Mouse (Mus musculus) olfactory bulb, adult 2 months (tissue): Measurements from ENCODE around the gene Zfp607b. TPM values are rescaled to one million over a fixed set of nuclear protein-coding genes. Genes with fewer than 3 reads are reported as not detected.

Source experiments
- H3K27ac ChIP-seq: fragments of 200-500 bp; 2 replicates; pipeline ENCODE4 v1.5.1; 2012; ENCODE audit warnings: low read depth, low read length; ENCODE audit not compliant: insufficient read depth
- H3K4me1 ChIP-seq: fragments of 200-500 bp; 2 replicates; pipeline ENCODE4 v1.6.1; 2012; ENCODE audit warnings: low read length; ENCODE audit not compliant: control insufficient read depth, insufficient read depth
- H3K4me3 ChIP-seq: fragments of 200-500 bp; 2 replicates; pipeline ENCODE4 v1.5.1; 2012; ENCODE audit warnings: mild to moderate bottlenecking, low read depth, low read length, moderate library complexity; ENCODE audit not compliant: insufficient read depth
- CTCF ChIP-seq: fragments of 200-500 bp; IDR thresholded peaks from 2 replicates; pipeline ENCODE4 v1.5.1; 2012; ENCODE audit warnings: low read depth, mild to moderate bottlenecking, low read length, moderate library complexity; ENCODE audit not compliant: insufficient read depth
- POLR2A ChIP-seq: fragments of 200-500 bp; IDR thresholded peaks from 2 replicates; pipeline ENCODE4 v1.6.1; 2012; ENCODE audit warnings: mild to moderate bottlenecking, low read depth, low read length, moderate library complexity; ENCODE audit not compliant: insufficient read depth
- WGBS: fragments of 180-500 bp; shearing (Covaris S2); methylation state at CpG from one replicate; pipeline ENCODE4 v1.1.7; 2018; 5-methylcytosine and 5-hydroxymethylcytosine counted together
- polyA plus RNA-seq: library from polyadenylated mRNA; stranded (reverse); fragments of >200 nt; gene quantifications from 2 replicates; pipeline ENCODE4 v1.2.4, GENCODE M21; 2012; ENCODE audit warnings: low replicate concordance; ENCODE audit not compliant: missing spikeins, insufficient read depth, insufficient read length

Gene Zfp607b
- polyA plus RNA-seq, 1 experiment = not detected

DNA sequence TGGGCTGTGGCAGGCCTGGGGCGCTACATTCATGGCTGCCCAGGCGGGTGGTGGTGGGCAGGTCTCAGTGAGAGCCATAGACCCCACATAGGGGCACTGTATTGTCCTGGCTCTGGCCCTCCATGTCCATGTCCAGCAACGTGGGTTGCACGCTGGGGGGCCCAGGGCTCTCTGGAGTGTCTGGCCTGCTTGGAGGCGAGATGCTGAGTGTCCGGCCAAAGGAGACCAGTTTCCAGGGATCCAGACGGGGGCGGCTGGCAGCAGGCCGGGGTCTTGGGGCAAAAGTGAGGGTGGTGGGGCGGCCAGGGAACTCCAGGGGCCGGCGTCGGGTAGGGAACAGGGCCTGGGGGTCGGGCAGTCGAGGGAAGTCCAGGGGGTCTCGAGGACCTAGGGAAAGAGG, 32.5 kb upstream of the Zfp607b start:
- no peak overlapping the region for H3K4me3 ChIP-seq
- H3K4me1 ChIP-seq = peaks cover 36% of the 10 kb centered on the region
- WGBS = 80% methylated on average over 16 of the region's 16 CpGs
- H3K27ac ChIP-seq = no peak overlapping the region
- no peak for TF ChIP-seq CTCF
- TF ChIP-seq POLR2A = no peak

DNA sequence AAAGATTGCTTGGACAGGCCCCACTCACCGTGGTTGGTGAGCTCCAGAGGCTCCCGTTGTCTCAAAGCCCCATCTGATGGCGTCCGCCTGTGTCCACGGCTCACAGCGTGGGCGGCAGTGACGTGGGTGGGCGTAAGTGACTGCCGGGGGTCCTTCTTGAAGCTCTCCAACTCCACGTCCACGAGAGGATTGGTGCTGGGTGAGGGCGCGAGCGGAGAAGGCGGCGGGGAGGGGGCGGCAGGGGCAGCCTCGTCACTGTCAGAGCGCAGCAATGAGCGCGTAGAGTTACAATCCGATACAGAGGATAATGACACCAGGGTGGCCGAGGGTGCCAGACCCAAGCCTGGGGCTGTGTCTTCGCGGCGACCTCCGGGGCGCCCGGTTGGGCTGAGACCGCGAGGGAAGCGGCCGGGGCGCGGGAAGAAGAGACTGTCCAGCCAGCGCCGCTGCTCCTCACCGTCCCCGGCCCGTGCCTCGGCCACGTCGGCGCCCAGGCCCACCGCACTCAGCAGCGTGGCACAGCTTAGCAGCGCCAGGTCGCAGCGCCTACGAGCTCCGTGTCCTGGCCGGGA, 31.2 kb upstream of the Zfp607b start:
- TF ChIP-seq CTCF (no peak), POLR2A (no peak)
- Histone ChIP-seq H3K27ac (no peak overlapping the region), H3K4me3 (no peak overlapping the region), H3K4me1 (peaks cover 36% of the 10 kb centered on the region)
- WGBS = 41% methylated on average over 53 of the region's 53 CpGs

- 66% methylated on average over 14 of the region's 14 CpGs for WGBS
- Histone ChIP-seq H3K4me3 (no peak overlapping the region), H3K27ac (no peak overlapping the region), H3K4me1 (peaks cover 41% of the 10 kb centered on the region)
- no peak for TF ChIP-seq CTCF
- TF ChIP-seq POLR2A = no peak
Observed at GRCm38 (mm10) chr7:27658712-27659663, 30.2 kb upstream of the Zfp607b start.

DNA sequence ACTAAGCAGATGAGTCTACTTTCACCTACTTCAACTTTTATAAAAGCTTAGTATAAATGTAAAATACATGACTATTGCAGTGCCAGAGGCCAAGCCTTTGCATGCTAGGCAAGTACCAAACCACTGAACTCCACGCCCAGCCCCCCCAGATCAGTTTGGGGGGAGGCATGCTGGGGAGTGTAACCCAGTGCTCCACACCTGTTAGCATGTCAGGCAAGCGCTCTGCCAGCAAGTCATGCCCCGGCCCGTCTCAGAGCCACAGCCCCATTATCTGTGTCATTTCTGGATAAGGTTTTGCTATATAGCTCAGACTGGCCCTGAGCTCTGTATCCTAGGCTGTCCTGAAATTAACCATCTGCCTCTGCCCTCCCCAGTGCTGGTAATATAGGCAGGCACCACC, 27.1 kb upstream of the Zfp607b start:
- TF ChIP-seq POLR2A (no peak), CTCF (no peak)
- Histone ChIP-seq H3K27ac (no peak overlapping the region), H3K4me1 (peaks cover 19% of the 10 kb centered on the region; the same call in 1 of the 2 replicates), H3K4me3 (no peak overlapping the region)
- WGBS = 88% methylated on average over 4 of the region's 4 CpGs

DNA sequence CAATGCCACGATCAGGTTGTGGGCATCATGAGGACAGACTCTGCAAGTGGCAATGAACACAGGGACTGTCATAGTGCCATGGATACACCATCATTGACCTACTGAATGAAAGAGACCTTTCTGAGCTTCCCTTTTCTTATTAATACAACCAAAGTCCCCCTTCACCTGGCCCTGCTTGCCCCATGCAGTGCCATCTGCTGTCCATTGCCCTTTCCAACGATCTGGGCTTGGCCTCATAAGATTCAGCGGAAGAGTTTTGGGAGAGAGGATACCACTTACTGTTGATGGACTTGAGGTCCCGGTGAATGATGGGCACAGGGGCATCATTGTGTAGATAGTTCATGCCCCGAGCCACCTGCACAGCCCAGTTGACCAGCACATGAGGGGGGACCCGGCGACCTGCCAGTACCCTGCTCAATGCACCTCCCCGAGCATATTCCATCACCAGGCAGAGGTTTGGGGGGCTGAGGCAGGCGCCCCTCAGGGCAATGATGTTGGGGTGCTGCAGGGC, 16.0 kb upstream of the Zfp607b start:
- WGBS = 23% methylated on average over 9 of the region's 9 CpGs
- H3K4me1 ChIP-seq = peaks cover 25% of the 10 kb centered on the region
- no peak overlapping the region for H3K27ac ChIP-seq
- H3K4me3 ChIP-seq = peak overlapping the region; percentile 82
- TF ChIP-seq POLR2A (no peak), CTCF (no peak)

DNA sequence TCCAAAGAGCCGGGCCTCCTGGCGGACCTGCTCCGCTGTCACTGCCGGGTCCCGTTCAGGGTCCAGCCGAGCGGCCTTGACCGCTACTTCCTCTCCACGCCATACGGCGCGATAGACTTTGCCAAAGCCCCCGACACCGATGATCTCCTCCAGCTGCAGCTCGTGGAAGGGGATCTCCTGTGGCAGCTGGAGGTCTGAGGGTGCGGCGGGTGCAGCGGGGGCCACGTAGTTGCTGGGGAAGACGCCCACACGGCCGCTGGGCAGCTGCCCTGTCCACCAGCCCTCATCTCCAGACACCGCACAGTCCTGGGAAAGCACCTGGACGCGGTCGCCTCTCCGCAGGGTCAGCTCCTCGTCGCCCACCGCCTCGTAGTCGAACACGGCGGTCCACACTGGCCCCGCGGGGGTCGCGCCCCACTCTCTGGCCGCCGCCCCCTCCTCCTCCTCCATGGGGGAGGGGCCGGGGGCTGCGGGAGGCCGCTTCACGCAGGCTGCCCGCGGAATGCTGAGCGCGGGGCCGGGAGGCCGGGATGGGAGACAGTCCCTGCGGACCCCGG, 15.5 kb upstream of the Zfp607b start:
- peak overlapping the region; percentile 82 for H3K4me3 ChIP-seq
- no peak overlapping the region for H3K27ac ChIP-seq
- no peak for TF ChIP-seq CTCF
- TF ChIP-seq POLR2A = no peak
- peaks cover 25% of the 10 kb centered on the region for H3K4me1 ChIP-seq
- WGBS = under 1% methylated on average over 52 of the region's 52 CpGs

- no peak for TF ChIP-seq CTCF
- 0 out of 2 replicates have a peak, but pooled peaks have one; percentile 78 for TF ChIP-seq POLR2A
- no peak overlapping the region; the same call in 1 of the 2 replicates for H3K27ac ChIP-seq
- under 1% methylated on average over 37 of the region's 38 CpGs for WGBS
Observed at GRCm38 (mm10) chr7:27674195-27674521, 15.0 kb upstream of the Zfp607b start.

DNA sequence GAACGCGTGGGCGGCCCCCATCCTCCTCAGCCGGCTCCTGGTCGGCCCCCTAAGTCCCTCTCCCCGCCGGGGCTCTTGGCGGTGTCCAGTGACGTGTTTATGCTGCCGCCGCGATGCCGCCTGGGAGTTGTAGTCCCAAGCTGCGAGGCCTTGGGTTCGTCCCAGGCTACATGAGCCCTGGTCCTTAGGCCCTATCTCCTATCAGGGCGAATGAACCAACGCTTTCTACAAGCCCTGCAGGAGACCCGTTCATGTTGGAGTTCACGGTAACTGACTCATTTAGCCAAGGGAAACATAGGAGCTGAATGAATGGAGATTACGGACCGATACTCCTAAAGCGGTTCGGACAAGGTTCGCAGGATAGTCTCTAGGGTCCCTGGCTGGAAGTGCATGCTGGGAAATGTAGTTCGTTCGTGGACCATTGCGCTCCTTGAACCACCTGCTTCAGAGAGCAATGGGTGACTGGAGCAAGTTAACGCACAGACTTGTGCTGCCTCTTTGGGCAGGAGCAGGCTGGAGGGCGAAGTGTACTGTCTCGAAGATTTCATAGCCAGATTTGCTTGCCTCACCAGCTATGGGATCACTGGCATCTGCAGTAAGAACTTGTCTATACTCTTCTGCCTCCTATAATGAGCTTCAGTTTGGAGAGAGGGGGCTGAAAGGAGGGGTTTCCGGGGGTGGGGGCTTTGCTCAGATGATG, 14.5 kb upstream of the Zfp607b start, which contains the start of gene Map3k10:
Gene Map3k10 (minus strand): TSS at position 77 of the 700 bp plus-strand sequence.
- under 1% methylated on average over 31 of the region's 31 CpGs for WGBS
- peak within 1 kb of the TSS; percentile 82 for H3K4me3 ChIP-seq
- TF ChIP-seq CTCF = no peak
- no peak; the same call in 1 of the 2 replicates for TF ChIP-seq POLR2A
- H3K4me1 ChIP-seq = peaks cover 25% of the 10 kb centered on the region
- peak within 1 kb of the TSS; percentile 93 for H3K27ac ChIP-seq

More at GRCm38 (mm10) chr7:27674195-27674521, 15.0 kb upstream of the Zfp607b start:
- Histone ChIP-seq H3K4me1 (peaks cover 25% of the 10 kb centered on the region), H3K4me3 (peak overlapping the region; percentile 82)
